Mouse (Mus musculus) MEL (cell line): Measurements from ENCODE around the gene Maco1.

Experiments
- CHD1 ChIP-seq: IDR thresholded peaks from 2 replicates; pipeline ENCODE4 v1.6.1; 2012; ENCODE audit warnings: low read depth, mild to moderate bottlenecking, inconsistent platforms, low read length, improper control_type of control experiment
- CTCF ChIP-seq, 3 experiments: IDR thresholded peaks in 2 of 3; conservative IDR thresholded peaks in 1 of 3; 2 replicates each; pipeline ENCODE4 v1.5.1; 2011 to 2012; ENCODE audit warnings: low read length in 3 of 3, low read depth in 2 of 3, mild to moderate bottlenecking in 2 of 3, improper control_type of control experiment in 1 of 3, inconsistent platforms in 1 of 3, mixed read lengths in 1 of 3, moderate library complexity in 1 of 3; ENCODE audit not compliant: control insufficient read depth in 1 of 3, insufficient read depth in 1 of 3, poor library complexity in 1 of 3, severe bottlenecking in 1 of 3
- E2F4 ChIP-seq: IDR thresholded peaks from 2 replicates; pipeline ENCODE4 v1.6.1; 2011; ENCODE audit warnings: low read depth, low read length, improper control_type of control experiment, borderline replicate concordance
- ELF1 ChIP-seq: IDR thresholded peaks from 2 replicates; pipeline ENCODE4 v1.6.1; 2014; ENCODE audit warnings: low read depth, mild to moderate bottlenecking, inconsistent platforms, low read length, improper control_type of control experiment, moderate library complexity
- ETS1 ChIP-seq: IDR thresholded peaks from 2 replicates; pipeline ENCODE4 v1.6.1; 2012; ENCODE audit warnings: low read depth, mild to moderate bottlenecking, inconsistent platforms, low read length, improper control_type of control experiment, moderate library complexity
- HCFC1 ChIP-seq: IDR thresholded peaks from 2 replicates; pipeline ENCODE4 v1.6.1; 2012; ENCODE audit warnings: low read depth, mild to moderate bottlenecking, inconsistent platforms, low read length, improper control_type of control experiment, moderate library complexity
- MAZ ChIP-seq: IDR thresholded peaks from 2 replicates; pipeline ENCODE4 v1.6.1; 2012; ENCODE audit warnings: low read depth, mild to moderate bottlenecking, inconsistent platforms, low read length, improper control_type of control experiment
- POLR2AphosphoS5 ChIP-seq: IDR thresholded peaks from 2 replicates; pipeline ENCODE4 v1.6.1; 2012; ENCODE audit warnings: low read depth, borderline replicate concordance, mild to moderate bottlenecking, inconsistent platforms, low read length, moderate library complexity, mixed read lengths
- ZKSCAN1 ChIP-seq: IDR thresholded peaks from 2 replicates; pipeline ENCODE4 v1.6.1; 2012; ENCODE audit warnings: low read depth, mild to moderate bottlenecking, inconsistent platforms, low read length, improper control_type of control experiment, moderate library complexity

GRCm38 (mm10) chr4:134762360-134762759 is 90.8 kb downstream of the Maco1 start:
- no peak for TF ChIP-seq HCFC1
- no peak for TF ChIP-seq POLR2AphosphoS5
- no peak for TF ChIP-seq CTCF (IDR thresholded peaks at IDR 0.05 in 2 of 3, conservative IDR thresholded peaks at IDR 0.05 in 1 of 3; ENCODE audit: control insufficient read depth in 1 of 3, insufficient read depth in 1 of 3, low read depth in 2 of 3, low read length in 3 of 3, poor library complexity in 1 of 3, severe bottlenecking in 1 of 3)
- peak; percentile 50; the same call in 1 of the 2 replicates for TF ChIP-seq ETS1
- no peak for TF ChIP-seq E2F4
- 0 out of 2 replicates have a peak, but pooled peaks have one; percentile 79 for TF ChIP-seq CHD1
- TF ChIP-seq ZKSCAN1: no peak
- TF ChIP-seq ELF1: no peak
- 0 out of 2 replicates have a peak, but pooled peaks have one; percentile 52 for TF ChIP-seq MAZ
